Mouse (Mus musculus) cerebellum, adult 9-10 months (tissue): ENCODE data around the gene Xylb.

ENCODE experiments used
- DNase-seq: peaks from one replicate; pipeline ENCODE4 v3.0.0; 2022

Gene Xylb

DNA sequence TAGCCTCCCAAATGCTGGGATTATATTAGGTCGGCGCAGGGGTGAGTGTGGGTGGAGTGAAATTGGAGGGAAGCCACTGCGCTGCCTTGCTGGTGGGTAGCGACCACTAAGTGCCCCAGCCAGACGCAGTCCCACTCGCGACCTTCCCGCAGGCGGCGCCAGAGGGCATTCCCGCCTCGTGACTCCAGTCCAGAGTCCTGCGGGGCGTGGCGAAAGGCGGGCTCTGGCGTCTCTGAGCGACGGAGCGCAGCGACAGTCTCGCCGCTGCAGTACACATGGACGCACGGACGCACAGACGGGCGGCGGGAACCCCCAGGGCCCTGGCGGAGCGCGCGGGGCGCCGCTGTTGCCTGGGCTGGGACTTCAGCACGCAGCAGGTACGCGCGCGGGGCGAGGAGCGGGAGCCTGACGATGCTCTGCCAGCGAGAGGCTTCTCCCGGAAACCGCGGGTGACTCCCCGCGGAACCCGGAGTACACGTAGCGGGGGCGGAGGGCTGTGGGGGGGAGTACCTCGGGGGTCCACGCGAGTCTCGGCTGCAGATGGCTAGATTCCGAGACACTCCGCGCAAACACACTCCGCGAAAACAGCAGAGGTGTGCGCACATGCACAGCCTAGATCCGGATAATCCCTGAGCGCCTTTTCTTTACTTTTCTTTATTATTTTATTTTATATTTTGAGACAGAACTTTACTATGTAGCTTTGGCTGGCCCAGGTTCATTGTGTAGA is at the start of gene Xylb:
Xylb (plus strand) TSS at position 51 of the 727 bp plus-strand sequence.
- DNase-seq, result peak; percentile 92

DNA sequence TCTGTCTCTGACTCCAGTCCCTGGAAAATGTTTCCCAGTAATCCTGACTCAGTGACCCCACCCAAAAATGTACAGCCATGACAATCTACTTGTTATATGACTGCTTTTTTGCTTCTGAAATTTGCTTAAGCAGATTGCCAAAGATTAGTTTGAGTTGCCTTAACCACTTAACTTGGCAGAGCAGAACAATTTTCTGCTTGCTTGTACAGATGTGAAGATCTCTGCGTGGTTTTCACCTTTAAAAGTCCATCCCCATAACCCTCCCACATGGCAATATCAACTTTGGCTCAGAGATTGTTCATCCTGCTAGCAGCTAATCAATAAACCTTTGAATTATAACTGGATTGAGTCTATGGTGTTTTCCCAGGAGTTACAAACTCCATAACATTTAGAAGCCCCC is 48.1 kb upstream of the Xylb start:
- DNase-seq, result no peak

DNA sequence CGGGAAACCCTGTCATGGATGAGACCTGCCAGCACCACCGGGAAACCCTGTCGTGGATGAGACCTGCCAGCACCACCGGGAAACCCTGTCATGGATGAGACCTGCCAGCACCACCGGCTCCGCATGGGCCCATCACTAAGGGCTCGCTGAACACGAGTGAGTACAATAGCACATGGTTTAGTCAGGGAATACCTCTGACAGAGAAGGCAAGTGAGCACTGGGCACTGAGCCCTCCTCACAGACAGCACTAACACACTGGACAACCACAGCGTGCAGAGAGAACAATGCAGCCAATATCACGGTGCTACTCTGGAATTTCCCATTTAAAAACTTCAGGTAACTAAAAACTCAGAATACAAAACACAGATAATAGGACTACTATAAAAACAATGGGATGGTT is 44.1 kb upstream of the Xylb start:
- peak; percentile 29 for DNase-seq

DNA sequence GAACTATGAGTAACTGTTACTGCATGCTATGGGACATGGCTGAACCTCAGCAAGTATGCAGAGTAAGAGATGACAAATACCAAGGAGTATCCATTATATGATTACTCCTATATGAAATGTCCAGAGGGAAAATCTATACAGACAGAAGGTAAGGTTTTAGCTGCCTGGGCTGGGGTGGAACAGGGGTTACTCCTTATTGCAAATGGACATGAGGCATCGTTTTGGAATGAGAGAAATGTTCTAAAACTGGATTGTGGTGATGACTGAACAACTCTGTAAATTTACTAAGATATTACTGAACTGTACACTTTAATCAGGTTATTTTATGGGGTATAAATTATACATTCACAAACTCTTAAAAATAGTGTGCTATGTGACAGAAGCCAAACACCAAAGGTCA is 38.3 kb upstream of the Xylb start:
- no peak for DNase-seq

DNA sequence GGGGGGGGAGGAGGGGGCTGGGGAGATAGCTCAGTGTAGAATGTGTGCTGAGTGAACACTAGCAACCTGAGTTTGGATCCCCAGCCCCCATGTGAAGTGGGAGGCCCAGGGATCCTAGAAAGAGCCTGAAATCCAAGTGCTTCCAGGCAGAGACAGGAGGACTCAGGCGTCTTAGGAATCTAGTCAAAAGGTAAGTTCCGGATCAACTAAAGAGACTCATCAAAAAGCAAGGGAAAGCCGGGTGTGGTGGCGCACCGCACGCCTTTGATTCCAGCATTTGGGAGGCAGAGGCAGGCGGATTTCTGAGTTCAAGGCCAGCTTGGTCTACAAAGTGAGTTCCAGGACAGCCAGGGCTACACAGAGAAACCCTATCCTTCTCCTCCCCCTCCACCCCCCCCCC is 36.7 kb upstream of the Xylb start:
- peak; percentile 41 for DNase-seq

DNA sequence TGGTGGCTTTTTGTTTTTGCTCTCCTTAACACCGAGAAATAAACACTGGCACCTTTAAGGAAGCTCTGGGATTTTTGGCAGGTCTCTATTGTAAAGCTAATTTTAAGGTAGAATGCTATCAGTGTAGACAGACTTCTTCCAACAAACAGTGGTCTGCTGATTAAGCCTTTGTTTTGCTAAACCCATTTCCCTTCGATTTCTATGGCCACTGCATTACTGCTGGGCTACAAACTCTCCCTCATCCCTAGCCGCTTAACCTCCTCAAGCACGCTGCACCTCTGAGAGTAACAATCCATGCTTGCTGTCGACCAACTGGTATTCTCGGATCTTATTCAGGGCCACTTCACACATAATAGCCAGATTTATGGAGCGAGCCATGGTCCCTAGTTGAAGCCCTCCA is 36.2 kb upstream of the Xylb start:
- DNase-seq, result peak; percentile 37

DNA sequence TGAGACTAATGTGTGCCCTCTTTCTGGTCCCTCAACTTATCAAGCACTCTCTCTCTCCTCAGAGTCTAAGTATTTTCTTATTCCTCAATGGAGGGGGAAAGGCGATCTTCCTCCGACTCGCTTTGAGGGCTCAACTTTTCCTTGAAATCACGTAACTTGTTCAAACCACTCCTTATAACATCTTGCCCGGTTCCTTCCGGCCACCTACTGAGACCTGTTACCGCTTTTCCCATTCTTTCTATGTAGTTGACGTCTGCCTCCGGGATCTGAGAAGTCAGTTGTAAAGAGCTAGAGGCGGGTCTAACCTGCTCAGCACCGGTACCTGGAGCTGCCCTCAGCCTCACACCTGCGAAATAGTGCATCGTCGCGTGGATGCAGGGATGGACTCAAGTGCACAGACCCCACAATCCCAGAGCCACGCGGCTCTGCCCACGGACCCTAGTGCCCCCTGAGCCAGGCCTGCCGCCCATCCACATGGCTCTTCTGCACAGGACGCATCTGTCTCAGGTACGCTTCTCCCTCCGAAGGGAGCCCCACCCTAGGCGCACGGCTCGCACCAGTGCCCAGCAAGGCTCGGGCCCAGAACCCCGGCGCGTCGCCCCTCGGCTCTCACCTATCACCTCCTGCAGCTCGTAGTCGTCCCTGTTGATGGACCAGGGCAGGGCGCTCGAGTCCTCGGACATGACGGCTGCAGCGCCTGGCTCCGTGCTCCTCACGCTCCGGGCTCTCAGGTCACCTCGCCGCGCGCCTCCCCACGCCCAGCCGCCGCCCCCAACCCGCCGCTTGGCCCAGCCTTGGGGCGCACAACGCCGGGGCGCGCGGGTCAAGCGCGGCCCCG is 35.6 kb upstream of the Xylb start:
- DNase-seq, result peak; percentile 76

DNA sequence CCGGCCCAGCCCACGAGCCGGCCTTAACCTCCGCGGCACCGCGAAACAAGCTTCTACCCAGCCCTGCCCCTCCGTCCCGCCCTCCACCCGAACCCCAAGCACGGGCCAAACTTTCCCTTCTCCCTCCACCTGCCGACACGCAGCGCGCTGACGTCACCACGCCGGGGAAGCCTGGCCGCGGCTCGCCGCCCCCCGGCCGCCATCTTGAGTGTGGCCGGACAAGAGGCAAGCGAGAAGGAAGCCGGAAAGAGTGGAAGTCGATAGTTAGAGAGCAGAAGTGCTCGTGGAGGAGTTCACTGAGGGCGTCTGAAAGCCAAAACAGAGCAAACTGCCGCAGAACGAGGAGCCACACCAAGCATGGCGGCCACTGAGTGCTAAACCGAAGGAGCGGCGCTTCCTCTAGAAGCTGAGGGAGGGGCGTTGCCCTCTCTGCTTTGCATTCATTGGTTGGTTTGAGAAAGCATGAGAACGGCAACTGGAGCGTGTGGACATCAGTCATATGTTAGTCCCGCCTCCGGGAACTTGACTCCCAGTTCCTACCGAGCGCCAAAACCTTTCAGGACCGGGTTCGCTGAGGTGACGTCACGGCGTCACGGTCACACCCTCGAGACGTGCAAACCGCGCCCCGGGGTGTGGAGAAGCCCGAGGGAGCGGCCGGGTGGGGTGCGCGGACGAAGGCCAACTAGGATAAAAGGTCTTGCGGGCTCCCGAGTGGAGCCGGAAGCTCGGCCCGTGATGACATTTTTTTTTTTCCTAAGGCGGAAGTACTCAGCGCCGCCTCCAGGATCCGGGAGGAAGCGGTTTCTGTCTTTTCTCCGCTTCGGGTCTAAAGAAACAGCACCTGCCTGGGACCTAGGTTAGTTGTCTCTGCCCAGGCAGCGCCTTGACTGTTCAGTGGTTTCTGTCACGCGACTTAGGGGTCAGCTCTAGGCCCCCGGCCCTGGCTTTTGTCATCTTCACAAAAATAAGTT is 34.6 kb upstream of the Xylb start, which contains the start of gene Oxsr1:
Oxsr1 (minus strand) TSS at position 139 of the 971 bp plus-strand sequence.
- peak; percentile 100 for DNase-seq

DNA sequence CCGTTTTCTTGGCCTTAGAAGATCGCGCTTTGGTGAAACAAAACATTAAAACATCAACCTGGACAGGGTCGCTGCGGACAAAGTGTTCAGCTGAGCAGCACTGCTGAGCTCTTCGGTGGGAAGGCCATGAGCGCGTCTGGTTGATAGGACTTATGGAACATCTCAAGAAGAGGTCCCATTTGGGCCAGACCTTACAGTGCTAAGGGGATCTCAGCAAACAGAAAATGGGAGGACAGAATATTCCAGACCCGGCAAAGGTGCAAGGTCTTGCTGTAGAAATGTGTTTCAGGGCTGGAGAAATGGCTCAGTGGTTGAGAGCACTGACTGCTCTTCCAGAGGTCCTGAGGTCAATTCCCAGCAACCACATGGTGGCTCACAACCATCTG is 33.9 kb upstream of the Xylb start:
- no peak for DNase-seq

DNA sequence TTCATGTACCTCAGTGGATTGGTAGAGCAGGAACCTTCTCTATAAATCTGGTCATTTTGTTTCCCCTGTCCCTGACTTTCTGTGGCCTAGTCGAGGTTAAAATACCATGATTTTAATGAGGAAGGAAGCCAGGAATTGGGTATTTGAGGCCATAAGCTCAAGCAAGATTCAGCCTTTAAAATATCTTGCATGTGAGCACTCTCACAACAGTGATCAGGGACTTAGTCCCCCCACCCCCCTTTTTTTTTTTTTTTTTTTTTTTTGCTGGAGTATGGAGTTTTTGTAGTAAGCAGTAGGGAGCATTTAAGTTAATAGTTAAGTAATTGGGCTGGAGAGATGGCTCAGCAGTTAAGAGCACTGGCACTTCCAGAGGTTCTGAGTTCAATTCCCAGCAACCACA is 33.1 kb upstream of the Xylb start:
- no peak for DNase-seq

DNA sequence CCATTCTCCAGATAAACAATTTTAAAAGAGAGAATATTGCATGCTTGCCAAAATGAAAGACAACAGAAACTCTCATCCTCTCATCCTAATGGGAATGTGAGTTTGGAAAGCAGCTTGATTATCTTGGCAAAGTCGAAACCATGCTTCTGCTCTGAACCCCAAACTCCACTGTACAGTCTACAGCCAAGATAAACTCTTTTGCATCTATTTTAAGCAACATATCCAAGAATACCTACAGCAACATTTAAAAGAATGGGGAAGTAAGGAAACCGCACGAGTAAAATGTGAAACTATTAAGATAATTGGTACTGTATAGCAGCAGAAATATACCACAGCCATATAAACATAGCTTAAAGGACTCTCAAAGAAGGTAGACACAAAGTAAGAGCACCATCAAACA is 28.7 kb upstream of the Xylb start:
- no peak for DNase-seq

DNA sequence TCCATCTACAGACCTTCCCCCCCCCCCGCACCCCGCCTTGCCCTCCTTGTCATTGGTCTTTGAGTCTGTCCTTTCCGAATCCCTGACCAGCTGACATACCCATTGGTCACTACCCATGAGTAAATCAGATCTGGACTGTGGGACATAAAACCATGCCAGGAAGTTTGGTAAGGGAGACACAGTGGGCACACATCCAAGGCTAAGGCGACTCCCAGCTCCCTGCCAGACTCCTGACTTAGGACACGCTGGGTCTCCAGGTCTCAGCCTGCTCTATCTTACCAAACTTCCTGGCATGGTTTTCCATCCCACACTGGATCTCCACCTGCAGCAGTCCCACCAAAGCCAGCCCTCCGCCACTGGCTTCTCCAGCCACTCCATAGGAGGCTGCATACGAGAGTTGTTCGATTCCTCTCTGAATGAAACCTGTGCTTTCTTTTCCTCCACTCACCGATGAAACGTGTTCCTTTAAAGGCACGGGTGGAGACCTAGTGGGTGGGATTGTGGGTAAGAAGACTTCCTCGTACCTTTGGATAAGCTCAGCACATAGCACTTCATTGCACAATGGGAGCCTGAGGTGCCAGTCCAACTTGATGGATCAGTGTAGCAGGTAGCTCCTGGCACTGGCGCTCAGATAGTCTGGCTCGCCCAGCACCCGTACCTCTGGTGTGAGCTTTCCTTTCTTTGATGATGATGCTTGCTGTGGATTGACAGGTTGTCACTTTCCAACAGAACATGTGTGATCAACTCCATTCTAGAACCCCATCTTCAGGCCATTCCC is 26.8 kb upstream of the Xylb start:
- DNase-seq, result no peak

DNA sequence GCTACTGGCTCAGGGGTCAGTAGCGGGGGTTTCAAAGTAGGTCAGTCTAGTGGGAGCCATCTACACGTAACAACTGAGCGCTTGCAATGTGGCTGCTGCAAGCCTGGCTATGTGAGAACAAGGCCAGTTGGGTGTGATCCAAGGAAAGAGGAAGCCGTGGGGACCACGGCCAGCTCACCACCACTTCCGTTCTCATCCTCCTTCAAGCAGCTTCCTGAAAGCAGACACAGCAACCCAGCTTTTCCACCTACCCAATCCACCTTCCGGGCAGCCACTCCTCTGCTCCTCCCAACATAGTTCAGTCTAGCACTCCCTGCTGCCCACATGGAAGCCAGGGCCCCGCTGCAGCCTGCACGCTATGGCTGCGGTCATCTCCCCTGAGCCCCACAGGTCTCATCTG is 22.9 kb upstream of the Xylb start:
- DNase-seq, result no peak

DNA sequence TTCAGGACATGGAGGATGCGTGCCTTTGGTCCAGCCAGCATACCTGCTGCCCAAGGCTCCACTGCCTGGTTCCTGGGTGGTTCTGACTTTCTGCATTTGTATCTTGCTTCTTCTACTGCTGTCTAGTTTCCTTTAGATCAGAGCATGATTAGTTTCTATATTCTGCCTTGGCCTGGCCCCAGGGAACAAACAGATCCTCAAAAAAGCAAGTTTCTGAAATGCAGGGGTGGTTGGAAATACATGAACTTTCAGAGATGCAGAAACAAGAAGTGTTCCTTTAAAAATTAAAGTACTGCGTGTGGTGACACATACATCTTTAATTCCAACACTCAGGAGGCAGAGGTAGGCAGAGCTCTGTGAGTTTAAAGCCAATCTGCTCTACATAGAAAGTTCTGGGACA is 22.3 kb upstream of the Xylb start:
- DNase-seq, result no peak

DNA sequence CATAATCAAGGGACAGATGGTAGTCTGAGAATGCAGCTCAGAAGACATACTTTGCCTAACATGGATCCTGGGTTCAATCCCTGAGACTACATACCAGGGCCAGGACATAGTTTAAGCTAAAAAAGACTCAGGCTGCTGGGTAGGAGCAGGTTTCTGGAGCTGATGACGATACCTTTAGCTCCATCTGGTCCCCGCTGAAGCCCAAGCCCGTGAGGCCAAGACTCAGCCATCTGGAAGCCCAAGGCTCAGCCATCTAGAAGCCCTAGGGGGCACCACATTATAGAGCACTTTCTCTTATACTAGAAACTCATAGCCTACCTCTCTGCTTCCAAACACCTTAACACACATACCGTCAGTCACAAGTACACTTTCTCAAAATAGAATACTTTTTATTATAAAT is 21.6 kb upstream of the Xylb start:
- peak; percentile 58 for DNase-seq

DNA sequence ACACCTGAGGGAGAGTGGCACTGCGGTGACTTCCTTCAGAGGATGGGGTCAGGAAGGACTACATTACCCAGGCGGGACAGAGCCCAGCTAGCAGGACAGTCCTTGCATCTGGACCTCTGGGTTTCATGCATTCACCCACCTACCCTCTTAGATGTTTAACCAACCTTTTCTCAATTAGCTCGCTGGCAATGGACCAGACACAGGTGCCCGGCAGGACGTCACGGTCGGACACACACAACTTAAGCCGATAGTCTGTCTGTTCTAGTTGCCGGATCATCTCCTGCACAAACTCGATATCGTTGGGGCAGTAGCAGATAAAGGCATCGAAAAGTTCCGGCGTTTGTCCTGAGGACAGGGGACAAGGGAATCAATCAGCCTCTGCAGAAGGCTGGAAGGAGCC is 19.3 kb upstream of the Xylb start:
- no peak for DNase-seq

DNA sequence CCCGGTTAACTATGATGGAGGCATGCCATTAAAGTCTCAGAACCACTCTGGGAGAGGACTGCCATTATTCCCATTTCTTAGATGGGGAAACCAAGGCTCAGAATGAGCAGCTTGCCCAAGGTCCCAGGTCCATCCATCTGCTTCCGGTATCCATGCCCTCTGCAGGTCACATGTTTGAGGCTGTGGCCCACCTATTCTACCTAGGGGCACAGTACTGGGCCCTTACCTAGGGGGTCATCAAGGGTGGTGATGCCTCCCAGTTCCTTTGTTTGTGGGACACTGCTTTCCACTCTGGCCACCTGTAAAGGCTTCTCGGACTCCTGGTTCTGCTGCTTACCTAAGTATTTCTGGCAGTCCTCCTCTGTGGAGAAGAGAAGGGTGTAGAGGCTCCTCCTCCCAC is 18.8 kb upstream of the Xylb start:
- DNase-seq, result no peak

DNA sequence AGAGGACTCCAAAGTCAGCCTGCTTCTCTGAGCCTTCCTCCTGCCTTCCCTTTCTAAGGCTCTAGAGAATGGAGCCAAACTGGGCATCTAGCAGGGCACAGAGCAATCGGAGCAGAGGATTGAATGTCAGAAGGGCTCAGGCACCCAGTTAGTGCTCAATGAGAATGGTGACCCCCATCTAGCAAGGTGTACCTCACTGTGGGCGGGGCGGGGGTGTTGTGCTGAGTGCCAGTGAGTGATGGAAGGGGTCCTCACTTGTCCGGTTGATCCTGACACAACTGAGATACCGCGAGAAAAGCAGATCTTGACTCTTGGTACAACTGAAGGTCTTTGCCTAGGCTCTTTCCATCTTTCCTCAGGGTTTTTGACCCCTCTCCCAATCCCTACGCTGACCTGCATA is 18.1 kb upstream of the Xylb start:
- peak; percentile 45 for DNase-seq

DNA sequence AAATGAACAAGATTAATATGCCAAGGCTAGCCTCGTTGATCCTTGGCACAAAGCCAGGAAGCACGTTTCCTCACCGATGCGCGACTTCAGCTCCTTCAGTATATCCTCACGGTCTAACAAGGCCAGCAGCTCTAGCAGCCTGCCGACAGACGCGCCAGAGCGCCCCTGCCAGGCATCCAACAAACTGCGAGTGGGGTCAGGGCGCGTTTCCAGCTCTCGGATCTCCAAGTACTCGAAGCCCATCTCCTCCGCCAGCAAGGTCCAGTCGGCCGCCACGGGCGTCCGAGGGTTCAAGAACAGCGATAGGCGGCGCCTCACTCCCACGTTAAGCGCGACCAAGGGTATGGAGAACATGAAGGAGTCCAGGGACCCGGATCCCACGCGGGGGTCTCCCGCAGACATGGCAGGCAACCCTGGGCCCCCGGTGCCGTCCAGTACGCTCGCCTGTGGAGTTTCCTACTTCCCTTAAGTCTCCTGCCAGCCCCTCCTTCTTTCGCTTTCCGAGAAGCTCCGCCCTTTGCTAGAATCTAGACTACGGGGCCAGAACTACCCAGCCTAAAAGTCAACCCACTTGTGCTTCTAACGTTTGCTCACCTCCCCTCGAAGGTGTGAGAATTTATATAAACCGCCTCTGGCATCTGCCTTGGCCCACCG is 17.5 kb upstream of the Xylb start, which contains the start of gene Acaa1a:
Acaa1a (plus strand) TSS at position 119 of the 654 bp plus-strand sequence.
- peak; percentile 71 for DNase-seq

DNA sequence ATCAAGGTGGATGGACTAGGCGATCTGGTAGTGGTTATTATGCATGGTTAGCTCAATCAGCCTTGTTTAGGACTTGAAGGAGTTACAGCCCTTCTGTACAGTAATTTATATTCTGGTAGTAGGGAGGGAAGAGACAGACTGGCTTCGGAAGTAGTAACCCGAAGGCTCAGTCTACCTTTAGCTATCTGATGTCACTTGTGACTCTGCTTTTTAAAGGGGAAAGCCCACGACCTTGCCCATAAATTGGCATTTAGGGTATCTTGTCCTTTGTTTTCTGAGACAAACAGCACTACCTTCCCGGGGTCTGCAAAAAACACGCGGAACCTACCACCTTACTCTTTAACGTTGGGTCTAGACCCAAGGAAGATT is 17.0 kb upstream of the Xylb start:
- no peak for DNase-seq

DNA sequence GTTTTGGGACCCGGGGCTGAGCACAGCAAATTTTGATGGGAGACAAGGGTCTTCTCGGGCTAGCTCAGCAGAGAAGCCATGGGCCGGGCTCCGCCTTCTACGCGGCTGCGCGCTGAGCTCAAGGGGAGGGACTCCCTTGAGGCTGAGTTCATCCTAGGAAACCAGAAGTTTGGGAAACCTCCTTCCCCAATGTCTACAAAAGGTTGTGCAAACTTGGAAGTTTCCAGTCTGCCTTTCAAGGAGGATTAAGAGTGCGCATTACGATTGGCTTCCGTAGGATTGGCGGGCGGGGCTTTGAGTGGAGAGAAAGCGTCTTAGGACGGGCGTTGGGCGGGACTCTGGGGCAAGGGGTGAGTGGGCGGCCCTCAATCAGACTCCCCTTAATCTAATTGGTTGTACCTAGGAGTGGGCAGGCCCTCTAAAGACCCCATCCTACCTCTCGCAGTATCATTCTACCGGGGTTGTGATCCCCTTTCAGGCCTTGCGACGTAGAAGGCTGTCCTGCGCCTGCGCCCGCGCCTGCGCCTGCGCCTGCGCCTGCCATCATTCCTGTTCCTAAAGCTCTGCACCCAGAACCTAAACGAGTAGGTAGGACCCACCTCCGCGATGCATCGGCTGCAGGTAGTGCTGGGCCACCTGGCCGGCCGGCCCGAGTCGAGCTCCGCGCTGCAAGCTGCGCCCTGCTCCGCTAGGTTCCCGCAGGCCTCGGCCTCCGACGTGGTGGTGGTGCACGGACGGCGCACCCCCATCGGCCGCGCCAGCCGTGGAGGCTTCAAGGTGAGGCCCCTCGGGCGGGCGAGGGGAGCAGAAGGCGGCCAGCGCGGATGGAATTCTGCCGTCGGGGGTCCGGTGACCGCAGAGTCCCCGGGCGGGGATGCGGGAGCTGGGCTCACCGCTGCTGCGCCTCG is 16.0 kb upstream of the Xylb start, which contains the start of gene Myd88:
Myd88 (minus strand) TSS at position 503 of the 908 bp plus-strand sequence.
- DNase-seq, result peak; percentile 92
